ENCODE assay signal across 13 mouse cellular contexts in the genomic region with DNA sequence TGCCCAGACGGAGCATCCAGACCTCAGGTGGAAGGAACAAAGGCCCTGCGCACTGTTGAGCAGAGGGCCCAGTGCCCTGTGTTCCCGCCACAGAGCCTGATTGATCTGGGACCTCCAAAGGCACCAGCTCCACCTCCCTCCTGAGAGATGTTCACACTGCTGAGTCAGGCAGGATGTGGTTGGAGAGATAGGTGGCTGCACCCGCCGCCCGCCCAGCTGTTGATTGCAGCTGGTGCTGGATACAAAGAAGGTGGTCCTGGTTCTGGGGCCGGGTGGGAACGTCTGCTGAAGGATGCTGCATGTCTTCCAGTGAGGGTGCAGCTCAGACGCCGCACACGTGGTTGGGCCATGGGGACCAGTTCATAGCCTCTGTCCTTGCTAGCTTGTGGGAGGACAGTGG.
A peak's percentile ranks its signal among the peaks of the same experiment; 100 is the strongest.
DNase-seq lines count a peak whose midpoint lies in the region; ATAC-seq and TF ChIP-seq lines count a peak whose summit lies in the region.
"Had no signal": no experiment of that assay in that cellular context is flagged by ENCODE, and none has a peak within 500 bp of the region (broad histone marks: within the 10 kb centered on the region; RNA-seq: fewer than 3 reads in every experiment).

No protein-coding gene starts in this region.

- peak; percentile 90 for DNase-seq in heart, adult 11 months
- no peak for DNase-seq in heart, postnatal 14 days
- no peak for DNase-seq in ES-E14 (ENCODE audit: low read depth, low spot score)
- DNase-seq in thymus, adult 2 months: peak; percentile 94
- no peak for DNase-seq in lung, postnatal 0 days (ENCODE audit: low spot score)
- DNase-seq in adrenal gland, adult (ENCODE audit: inconsistent age in 2 of 2, low spot score in 1 of 2): no peak
- DNase-seq: cerebellum, adult 9-10 months; gastrocnemius, adult 2 months had no signal

- peak; percentile 56; the same call in 1 of the 2 replicates for TF ChIP-seq POLR2A in thymus, adult 2 months (IDR thresholded peaks at IDR 0.05; ENCODE audit: control insufficient read depth, extremely low read depth, insufficient read depth, low read length, poor library complexity)

- H3K9ac ChIP-seq in ES-E14 (ENCODE audit: insufficient read depth, low read depth, low read length, poor library complexity, severe bottlenecking): no peak overlapping the region
- no peak overlapping the region for H3K9ac ChIP-seq in liver, embryonic 12.5 days
- no peak overlapping the region for H3K9ac ChIP-seq in lung, postnatal 0 days (replicated peaks; ENCODE audit: low read depth)
- H3K9ac ChIP-seq in heart, embryonic 11.5 days (ENCODE audit: low read depth, low read length): no peak overlapping the region
- H3K9ac ChIP-seq: heart, embryonic 15.5 days; liver, embryonic 15.5 days; midbrain, embryonic 13.5 days had no signal

- H3K4me1 ChIP-seq in ES-E14 (ENCODE audit: control insufficient read depth in 2 of 2, insufficient read depth in 2 of 2, low read length in 2 of 2, poor library complexity in 1 of 2): peaks cover 0 to 21% of the 10 kb centered on the region in 2 experiments; a peak in 2 of 4 replicates
- H3K4me1 ChIP-seq in liver, embryonic 12.5 days: peaks cover 16% of the 10 kb centered on the region
- peaks cover 79% of the 10 kb centered on the region for H3K4me1 ChIP-seq in thymus, adult 2 months (replicated peaks; ENCODE audit: control insufficient read depth, insufficient read depth, low read length)
- no peaks in the 10 kb centered on the region for H3K4me1 ChIP-seq in lung, postnatal 0 days (ENCODE audit: insufficient read depth, low read depth, low read length)
- H3K4me1 ChIP-seq in heart, embryonic 11.5 days (ENCODE audit: control insufficient read depth, insufficient read depth, low read length): peaks cover 15% of the 10 kb centered on the region

- intact Hi-C loops in heart, postnatal 14 days (cut with DNase I): no loop called here

- in situ Hi-C loops in ES-E14 (cut with MboI; ENCODE audit: low sequenced_read_pairs in 2 of 2, unreplicated experiment in 2 of 2): no loop called here

- TF ChIP-seq EP300 in lung, postnatal 0 days (IDR thresholded peaks at IDR 0.05): no peak

- peak; percentile 32; the same call in 1 of the 2 replicates for ATAC-seq in liver, embryonic 12.5 days
- no peak for ATAC-seq in lung, postnatal 0 days
- no peak for ATAC-seq in heart, embryonic 11.5 days (replicated peaks; ENCODE audit: insufficient number of reproducible peaks, low FRiP score, low TSS enrichment)
- ATAC-seq: midbrain, embryonic 13.5 days had no signal

- no peaks in the 10 kb centered on the region for H3K27me3 ChIP-seq in liver, embryonic 12.5 days (replicated peaks)
- H3K27me3 ChIP-seq in thymus, adult 2 months (ENCODE audit: control insufficient read depth, insufficient read depth, low read length): no peaks in the 10 kb centered on the region
- no peaks in the 10 kb centered on the region for H3K27me3 ChIP-seq in lung, postnatal 0 days (replicated peaks; ENCODE audit: insufficient read depth, low read length)
- no peaks in the 10 kb centered on the region for H3K27me3 ChIP-seq in heart, embryonic 11.5 days (ENCODE audit: control insufficient read depth, insufficient read depth, low read length)
- H3K27me3 ChIP-seq: heart, embryonic 15.5 days; liver, embryonic 15.5 days; midbrain, embryonic 13.5 days had no signal

- no peak overlapping the region for H3K4me3 ChIP-seq in ES-E14 (ENCODE audit: insufficient read depth in 1 of 2, low read depth in 1 of 2, low read length in 2 of 2, poor library complexity in 1 of 2, severe bottlenecking in 1 of 2)
- no peak overlapping the region for H3K4me3 ChIP-seq in liver, embryonic 12.5 days
- no peak overlapping the region for H3K4me3 ChIP-seq in thymus, adult 2 months (ENCODE audit: control insufficient read depth, insufficient read depth, low read length)
- H3K4me3 ChIP-seq in lung, postnatal 0 days (ENCODE audit: low read depth, low read length): no peak overlapping the region
- H3K4me3 ChIP-seq in heart, embryonic 11.5 days (ENCODE audit: low read depth, low read length): no peak overlapping the region
- H3K4me3 ChIP-seq: gastrocnemius, adult 2 months; heart, embryonic 15.5 days; liver, embryonic 15.5 days; midbrain, embryonic 13.5 days had no signal

- WGBS in liver, embryonic 12.5 days (ENCODE audit: insufficient replicate concordance): 29% methylated on average over 11 of the region's 11 CpGs
- WGBS in thymus, adult 2 months: 4% methylated on average over 11 of the region's 11 CpGs
- whole genome bisulfite sequencing in lung, postnatal 0 days: 79% methylated on average over 11 of the region's 11 CpGs
- WGBS in heart, embryonic 11.5 days (ENCODE audit: insufficient replicate concordance): 60% methylated on average over 11 of the region's 11 CpGs

- peaks cover 6% of the 10 kb centered on the region; the same call in 1 of the 2 replicates for H3K36me3 ChIP-seq in ES-E14 (ENCODE audit: control insufficient read depth, insufficient read depth, low read length, poor library complexity, severe bottlenecking)
- H3K36me3 ChIP-seq in liver, embryonic 12.5 days: peaks cover 38% of the 10 kb centered on the region
- peaks cover 12% of the 10 kb centered on the region; the same call in 1 of the 2 replicates for H3K36me3 ChIP-seq in thymus, adult 2 months (ENCODE audit: control insufficient read depth, insufficient read depth, low read length)
- H3K36me3 ChIP-seq in lung, postnatal 0 days (ENCODE audit: insufficient read depth, low read length): 0 out of 2 replicates have a peak, but pooled peaks cover 6% of the 10 kb centered on the region
- H3K36me3 ChIP-seq in heart, embryonic 11.5 days (ENCODE audit: control insufficient read depth, insufficient read depth, low read length): peaks cover 12% of the 10 kb centered on the region; the same call in 1 of the 2 replicates

- H3K27ac ChIP-seq in ES-E14 (ENCODE audit: insufficient read depth, low read depth, low read length, poor library complexity, severe bottlenecking): no peak overlapping the region
- no peak overlapping the region for H3K27ac ChIP-seq in liver, embryonic 12.5 days
- H3K27ac ChIP-seq in thymus, adult 2 months (ENCODE audit: control insufficient read depth, insufficient read depth, low read length): peak overlapping the region; percentile 80
- no peak overlapping the region for H3K27ac ChIP-seq in lung, postnatal 0 days (ENCODE audit: low read length)
- no peak overlapping the region for H3K27ac ChIP-seq in heart, embryonic 11.5 days (ENCODE audit: low read depth, low read length)
- H3K27ac ChIP-seq: gastrocnemius, adult 2 months; heart, embryonic 15.5 days; liver, embryonic 15.5 days; midbrain, embryonic 13.5 days had no signal

- peak; percentile 71 for TF ChIP-seq CTCF in thymus, adult 2 months (IDR thresholded peaks at IDR 0.05; ENCODE audit: borderline replicate concordance, control insufficient read depth, extremely low read depth, insufficient read depth, low read length, poor library complexity)
- no peak for TF ChIP-seq CTCF in lung, postnatal 0 days (IDR thresholded peaks at IDR 0.05)

- no peak overlapping the region for H3K4me2 ChIP-seq in liver, embryonic 12.5 days
- no peak overlapping the region for H3K4me2 ChIP-seq in lung, postnatal 0 days (replicated peaks; ENCODE audit: low read depth, low read length)
- H3K4me2 ChIP-seq in heart, embryonic 11.5 days: no peak overlapping the region
- H3K4me2 ChIP-seq: heart, embryonic 15.5 days; liver, embryonic 15.5 days; midbrain, embryonic 13.5 days had no signal

- H3K9me3 ChIP-seq in ES-E14 (ENCODE audit: control insufficient read depth, insufficient read depth, low read depth, low read length): no peaks in the 10 kb centered on the region
- H3K9me3 ChIP-seq in liver, embryonic 12.5 days (replicated peaks): no peaks in the 10 kb centered on the region
- H3K9me3 ChIP-seq in lung, postnatal 0 days (ENCODE audit: low read length): no peaks in the 10 kb centered on the region
- no peaks in the 10 kb centered on the region for H3K9me3 ChIP-seq in heart, embryonic 11.5 days (replicated peaks; ENCODE audit: control insufficient read depth, low read length)
- H3K9me3 ChIP-seq: heart, embryonic 15.5 days; liver, embryonic 15.5 days; midbrain, embryonic 13.5 days had no signal

TF ChIP-seq in ES-E14, 5 proteins besides CTCF, POLR2A, EP300 and RAD21:
- peak; percentile 65; the same call in 1 of the 2 replicates for TF ChIP-seq MAFK (IDR thresholded peaks at IDR 0.05; ENCODE audit: insufficient read depth, low read depth, low read length)
- no peak for TF ChIP-seq HCFC1 (IDR thresholded peaks at IDR 0.05; ENCODE audit: borderline replicate concordance, insufficient read depth, low read length)

Comparison
In these comparisons a context has a peak if more than half of its experiments do, and no peak if none do; other contexts are left out.
1. DNase-seq: peak in heart, adult 11 months (single experiment) and thymus, adult 2 months (single experiment); none in heart, postnatal 14 days (0 of 2), ES-E14 (single experiment), lung, postnatal 0 days (single experiment) and adrenal gland, adult (0 of 2).